Mouse (Mus musculus) liver, postnatal 0 days (tissue): Measurements from ENCODE around the gene Mgmt.

Source experiments
- CTCF ChIP-seq: sonication (generic); IDR thresholded peaks from 2 replicates; pipeline ENCODE4 v1.5.1; 2016; ENCODE audit warnings: antibody characterized with exemption, low read depth
- EP300 ChIP-seq: IDR thresholded peaks from 2 replicates; pipeline ENCODE4 v1.6.1; 2016; ENCODE audit warnings: antibody characterized with exemption, low read depth, mild to moderate bottlenecking

GRCm38 (mm10) chr7:137138101-137138500 lies 243.7 kb downstream of the Mgmt start:
- TF ChIP-seq CTCF (no peak), EP300 (no peak)
